Comparison of ENCODE assay signal across 13 mouse cellular contexts in genomic region chr6:101537581-101537980, GRCm38 (mm10).
"Had no signal": no experiment of that assay in that cellular context is flagged by ENCODE, and none has a peak within 500 bp of the region (broad histone marks: within the 10 kb centered on the region; RNA-seq: fewer than 3 reads in every experiment).

No protein-coding gene starts in this region.

- H3K4me2 ChIP-seq: limb, embryonic 15.5 days; liver, embryonic 11.5 days; midbrain, embryonic 11.5 days had no signal

- ATAC-seq: liver, postnatal 0 days had no signal

- H3K36me3 ChIP-seq: limb, embryonic 15.5 days had no signal

- H3K27me3 ChIP-seq: limb, embryonic 15.5 days had no signal

- H3K9ac ChIP-seq: limb, embryonic 15.5 days; liver, embryonic 14.5 days; liver, postnatal 0 days had no signal

- H3K9me3 ChIP-seq: limb, embryonic 15.5 days had no signal

- H3K4me3 ChIP-seq: left cerebral cortex, adult 2 months; limb, embryonic 15.5 days had no signal

- H3K27ac ChIP-seq: left cerebral cortex, adult 2 months; limb, embryonic 15.5 days; liver, embryonic 14.5 days had no signal

- DNase-seq: kidney, adult 18-20 months; kidney, postnatal 10 days; layer of hippocampus, postnatal 36 days; liver, postnatal 0 days; lung, postnatal 14 days; lung, postnatal 4 days; midbrain, embryonic 14.5 days; thymus, postnatal 25 days had no signal
